Mouse (Mus musculus) intestine, postnatal 0 days (tissue): ENCODE measurements around the gene Mcrip1. TPM values are rescaled to one million over a fixed set of nuclear protein-coding genes. Genes with fewer than 3 reads are reported as not detected.

Experiments
- ATAC-seq: fragments of 200-750 bp; cut with Nextera tagmentation; 2 replicates; pipeline ENCODE4 v1.8.0; 2017; ENCODE audit warnings: mild to moderate bottlenecking, moderate TSS enrichment, moderate library complexity
- H3K27ac ChIP-seq: fragments of 300-500 bp; sonication (generic); 2 replicates; pipeline ENCODE4 v1.5.1; 2014; ENCODE audit warnings: mild to moderate bottlenecking, low read depth, low read length, moderate library complexity
- H3K27me3 ChIP-seq: fragments of 300-500 bp; sonication (generic); replicated peaks from 2 replicates; pipeline ENCODE4 v1.6.1; 2014; ENCODE audit warnings: low read length, mixed read lengths; ENCODE audit not compliant: control insufficient read depth, insufficient read depth
- H3K36me3 ChIP-seq: fragments of 300-500 bp; sonication (generic); 2 replicates; pipeline ENCODE4 v1.6.1; 2014; ENCODE audit warnings: mild to moderate bottlenecking, moderate library complexity; ENCODE audit not compliant: control insufficient read depth, insufficient read depth
- H3K4me1 ChIP-seq: fragments of 300-500 bp; sonication (generic); replicated peaks from 2 replicates; pipeline ENCODE4 v1.6.1; 2014; ENCODE audit warnings: antibody characterized with exemption, low read length, mixed read lengths; ENCODE audit not compliant: control insufficient read depth, insufficient read depth
- H3K4me2 ChIP-seq: fragments of 300-500 bp; sonication (generic); replicated peaks from 2 replicates; pipeline ENCODE4 v1.6.1; 2014; ENCODE audit warnings: low read depth, mild to moderate bottlenecking, moderate library complexity
- H3K4me3 ChIP-seq: fragments of 300-500 bp; sonication (generic); 2 replicates; pipeline ENCODE4 v1.5.1; 2014; ENCODE audit warnings: low read depth, low read length
- H3K9ac ChIP-seq: fragments of 300-500 bp; sonication (generic); 2 replicates; pipeline ENCODE4 v1.6.1; 2014; ENCODE audit warnings: mild to moderate bottlenecking, low read depth, low read length
- H3K9me3 ChIP-seq: fragments of 300-500 bp; sonication (generic); 2 replicates; pipeline ENCODE4 v1.6.1; 2016; ENCODE audit warnings: mixed run types; ENCODE audit not compliant: control insufficient read depth
- CTCF ChIP-seq: sonication (generic); IDR thresholded peaks from 2 replicates; pipeline ENCODE4 v1.5.1; 2016; ENCODE audit warnings: low read depth, mild to moderate bottlenecking, control low read depth, antibody characterized with exemption, moderate library complexity
- WGBS: fragments of 180-500 bp; shearing (Covaris S2); extraction: QIAGEN DNeasy Blood & Tissue Kit; methylation state at CpG from one replicate; pipeline ENCODE4 v1.1.7; 2014; 5-methylcytosine and 5-hydroxymethylcytosine counted together
- polyA plus RNA-seq: library from polyadenylated mRNA; unstranded; fragments of >200 nt; fragmentation: Nextera tagmentation; extraction: Ambion mirVana; gene quantifications from 2 replicates; pipeline ENCODE4 v1.2.1, GENCODE M21; 2015

Mcrip1 gene
- polyA plus RNA-seq, 1 experiment from 2014 or later, result 68.7 TPM

GRCm38 (mm10) chr11:120531646-120532045 is 17.9 kb downstream of the Mcrip1 start:
- peaks cover 5% of the 10 kb centered on the region; the same call in 1 of the 2 replicates for H3K4me1 ChIP-seq
- no peak for TF ChIP-seq CTCF
- H3K9ac ChIP-seq, result no peak overlapping the region
- H3K4me2 ChIP-seq, result no peak overlapping the region
- 28% methylated on average over 9 of the region's 9 CpGs for WGBS
- H3K9me3 ChIP-seq, result no peaks in the 10 kb centered on the region
- no peaks in the 10 kb centered on the region for H3K36me3 ChIP-seq
- no peak for ATAC-seq
- H3K4me3 ChIP-seq, result no peak overlapping the region
- peaks cover 50% of the 10 kb centered on the region for H3K27me3 ChIP-seq
- no peak overlapping the region for H3K27ac ChIP-seq

GRCm38 (mm10) chr11:120530085-120530964 is 19.2 kb downstream of the Mcrip1 start, which contains the start of gene Gcgr:
Gcgr (plus strand) TSS chr11:120530699.
- H3K9me3 ChIP-seq, result no peaks in the 10 kb centered on the region
- H3K4me2 ChIP-seq, result peak within 1 kb of the TSS; percentile 70
- ATAC-seq, result no peak
- H3K27me3 ChIP-seq, result peaks cover 50% of the 10 kb centered on the region
- peak within 1 kb of the TSS; percentile 48 for H3K9ac ChIP-seq
- 12% methylated on average over 52 of the region's 62 CpGs for WGBS
- peaks cover 5% of the 10 kb centered on the region; the same call in 1 of the 2 replicates for H3K4me1 ChIP-seq
- H3K36me3 ChIP-seq, result no peaks in the 10 kb centered on the region
- H3K4me3 ChIP-seq, result peak within 1 kb of the TSS; percentile 42
- H3K27ac ChIP-seq, result no peak within 1 kb of the TSS
- no peak for TF ChIP-seq CTCF

- peaks cover 45% of the 10 kb centered on the region for H3K27me3 ChIP-seq
- H3K27ac ChIP-seq, result no peak overlapping the region
- no peak for ATAC-seq
- H3K4me1 ChIP-seq, result peaks cover 5% of the 10 kb centered on the region; the same call in 1 of the 2 replicates
- no peak overlapping the region; the same call in 1 of the 2 replicates for H3K9ac ChIP-seq
- H3K4me2 ChIP-seq, result no peak overlapping the region
- TF ChIP-seq CTCF, result no peak
- 65% methylated on average over 4 of the region's 4 CpGs for WGBS
- H3K4me3 ChIP-seq, result no peak overlapping the region
- no peaks in the 10 kb centered on the region for H3K9me3 ChIP-seq
- H3K36me3 ChIP-seq, result no peaks in the 10 kb centered on the region
Measured at GRCm38 (mm10) chr11:120528903-120529302, 20.6 kb downstream of the Mcrip1 start.

- H3K9ac ChIP-seq, result no peak overlapping the region
- 72% methylated on average over 9 of the region's 9 CpGs for WGBS
- no peak for TF ChIP-seq CTCF
- no peak overlapping the region for H3K4me3 ChIP-seq
- no peak overlapping the region for H3K4me2 ChIP-seq
- ATAC-seq, result no peak
- peaks cover 5% of the 10 kb centered on the region; the same call in 1 of the 2 replicates for H3K4me1 ChIP-seq
- no peaks in the 10 kb centered on the region for H3K36me3 ChIP-seq
- H3K27me3 ChIP-seq, result peaks cover 37% of the 10 kb centered on the region
- no peak overlapping the region for H3K27ac ChIP-seq
- no peaks in the 10 kb centered on the region for H3K9me3 ChIP-seq
Measured at GRCm38 (mm10) chr11:120527690-120528354, 21.7 kb downstream of the Mcrip1 start.

- H3K27ac ChIP-seq, result no peak overlapping the region
- no peak overlapping the region for H3K9ac ChIP-seq
- H3K4me3 ChIP-seq, result no peak overlapping the region
- no peaks in the 10 kb centered on the region for H3K36me3 ChIP-seq
- WGBS, result 84% methylated on average over 2 of the region's 2 CpGs
- H3K4me1 ChIP-seq, result peaks cover 3% of the 10 kb centered on the region; the same call in 1 of the 2 replicates
- no peak for ATAC-seq
- no peaks in the 10 kb centered on the region for H3K9me3 ChIP-seq
- no peak for TF ChIP-seq CTCF
- peaks cover 19% of the 10 kb centered on the region for H3K27me3 ChIP-seq
- no peak overlapping the region for H3K4me2 ChIP-seq
Measured at GRCm38 (mm10) chr11:120525959-120526358, 23.6 kb downstream of the Mcrip1 start.

GRCm38 (mm10) chr11:120522581-120522980 is 26.9 kb downstream of the Mcrip1 start:
- H3K4me3 ChIP-seq, result no peak overlapping the region
- no peak overlapping the region for H3K27ac ChIP-seq
- H3K4me1 ChIP-seq, result no peaks in the 10 kb centered on the region
- H3K36me3 ChIP-seq, result no peaks in the 10 kb centered on the region
- no peak for ATAC-seq
- no peak for TF ChIP-seq CTCF
- no peaks in the 10 kb centered on the region for H3K27me3 ChIP-seq
- H3K9ac ChIP-seq, result no peak overlapping the region
- 74% methylated on average over 8 of the region's 8 CpGs for WGBS
- no peak overlapping the region for H3K4me2 ChIP-seq
- no peaks in the 10 kb centered on the region for H3K9me3 ChIP-seq
